Mouse (Mus musculus) kidney, adult 18-20 months (tissue): ENCODE results near the gene Rnase10.
A peak's percentile ranks its signal among the peaks of the same experiment; 100 is the strongest.
"Not testable (repeated sequence)": the region's sequence is repeated elsewhere in the genome, so short reads cannot be mapped to it uniquely, and the experiment has no call there.

Experiments used
- DNase-seq: peaks from one replicate; pipeline ENCODE4 v3.0.0; 2021

Gene Rnase10

DNA sequence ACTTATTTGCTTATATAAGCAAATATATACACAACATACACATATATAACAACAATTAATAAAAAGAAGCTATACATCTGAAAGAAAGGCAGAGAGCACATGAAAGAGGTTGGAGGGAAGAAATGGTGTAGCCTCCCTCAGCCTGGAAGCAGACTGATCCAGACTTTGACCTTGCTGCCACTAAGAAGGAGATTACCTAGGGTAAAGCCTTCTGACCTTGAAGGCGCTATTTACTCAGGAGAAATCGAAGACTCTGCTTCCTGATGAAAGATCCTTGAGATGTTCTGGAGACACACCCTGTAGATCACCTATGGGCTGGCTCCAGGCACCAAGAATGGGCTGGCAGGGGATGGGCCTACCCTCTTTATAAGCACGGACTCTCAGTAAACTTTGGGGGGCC lies 7.2 kb downstream of the Rnase10 start:
- DNase-seq = not testable (repeated sequence)

DNA sequence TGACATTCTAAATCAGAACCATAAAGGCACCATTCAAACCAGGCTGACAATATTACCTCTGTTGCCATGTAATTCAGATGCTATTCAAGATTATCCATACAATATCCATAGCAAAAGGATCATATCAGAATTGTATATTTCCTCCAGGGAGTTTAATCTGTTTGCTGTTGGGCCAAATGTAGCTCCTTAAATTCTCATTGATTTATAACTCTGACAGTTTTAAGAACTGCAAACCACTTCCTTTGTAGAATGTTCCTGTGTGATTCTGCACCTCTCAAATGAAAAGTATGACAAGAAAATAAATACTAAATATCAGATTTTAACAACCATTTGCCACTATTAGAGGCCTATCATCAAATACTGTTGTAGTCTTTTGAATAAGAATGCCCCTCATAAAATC lies 8.2 kb downstream of the Rnase10 start:
- no peak for DNase-seq

DNA sequence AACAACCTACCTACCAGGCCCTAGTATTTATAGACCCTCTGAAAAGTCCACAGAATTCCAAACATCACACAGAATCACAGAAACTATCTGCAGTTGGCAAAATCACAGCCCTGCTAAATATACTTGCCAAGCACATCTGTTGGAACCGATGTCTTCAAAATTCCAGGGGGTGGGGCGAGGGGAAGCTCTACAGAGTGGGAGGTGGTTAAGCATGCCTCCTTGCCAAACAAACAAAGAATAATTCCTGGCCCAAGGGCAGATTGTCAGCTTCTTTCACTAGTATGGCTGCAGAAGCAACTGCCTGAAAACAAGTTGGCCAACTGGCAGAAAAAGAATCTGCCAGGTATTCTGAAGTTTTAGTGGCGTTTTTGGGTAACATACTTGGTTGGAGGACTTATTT lies 9.7 kb downstream of the Rnase10 start:
- no peak for DNase-seq

GRCm38 (mm10) chr14:51023457-51023856 lies 15.9 kb downstream of the Rnase10 start:
- no peak for DNase-seq

- no peak for DNase-seq
Measured at GRCm38 (mm10) chr14:51024820-51025219, 17.3 kb downstream of the Rnase10 start.

GRCm38 (mm10) chr14:51026391-51027133 lies 19.0 kb downstream of the Rnase10 start:
- peak; percentile 70 for DNase-seq

DNA sequence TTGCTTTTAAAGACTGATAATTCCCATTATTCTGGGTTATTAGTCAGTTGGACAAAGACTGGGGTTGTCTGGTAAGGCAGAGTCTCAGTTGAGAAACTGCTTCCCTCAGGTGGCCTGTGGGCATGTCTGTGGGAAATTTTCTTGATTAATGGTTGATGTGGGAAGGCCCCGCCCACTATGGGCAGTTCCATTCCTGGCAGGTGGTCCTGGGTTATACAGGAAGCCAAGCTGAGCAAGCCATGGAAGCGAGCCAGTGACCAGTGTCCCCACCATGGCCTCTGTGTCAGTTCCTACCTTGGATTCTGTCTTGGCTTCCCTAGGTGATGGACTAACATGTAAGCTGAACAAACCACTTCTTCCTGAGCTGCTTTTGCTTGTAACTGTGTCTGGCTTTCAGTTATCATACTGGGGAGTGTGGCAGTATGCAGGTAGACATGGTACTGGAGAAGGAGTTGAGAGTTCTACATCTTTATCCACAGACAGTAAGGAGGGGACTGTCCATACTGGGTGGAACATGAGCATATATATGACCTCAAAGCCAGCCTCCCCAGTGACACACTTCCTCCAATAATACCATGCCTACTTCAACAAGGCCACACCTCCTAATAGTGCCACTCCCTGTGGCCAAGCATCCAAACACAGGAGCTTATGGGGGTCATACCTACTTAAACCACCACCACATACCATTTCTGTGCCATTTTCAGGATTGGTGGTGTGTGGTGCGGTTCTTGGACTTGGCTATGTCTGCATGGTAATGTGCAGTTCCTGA lies 20.0 kb downstream of the Rnase10 start:
- DNase-seq = no peak

GRCm38 (mm10) chr14:51035206-51035605 lies 27.7 kb downstream of the Rnase10 start:
- DNase-seq = no peak

DNA sequence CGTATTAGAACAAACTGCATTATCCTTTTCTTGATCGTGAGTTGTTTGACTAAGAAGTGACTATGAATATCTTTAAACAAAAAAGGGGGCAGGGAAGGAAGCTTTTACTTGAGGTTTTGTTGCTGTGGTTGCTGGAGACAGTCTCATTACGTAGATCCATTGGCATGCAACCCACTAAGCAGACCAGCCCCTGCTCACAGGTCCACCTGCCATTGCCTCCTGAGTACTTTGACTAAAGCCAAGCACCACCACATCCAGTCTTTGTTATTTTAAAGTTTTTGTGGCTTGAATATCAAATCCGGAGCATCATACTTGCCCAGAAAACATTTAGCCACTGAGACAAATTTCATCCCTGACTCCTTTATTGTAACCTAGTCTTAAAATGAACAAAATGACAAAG lies 28.7 kb downstream of the Rnase10 start:
- no peak for DNase-seq

DNA sequence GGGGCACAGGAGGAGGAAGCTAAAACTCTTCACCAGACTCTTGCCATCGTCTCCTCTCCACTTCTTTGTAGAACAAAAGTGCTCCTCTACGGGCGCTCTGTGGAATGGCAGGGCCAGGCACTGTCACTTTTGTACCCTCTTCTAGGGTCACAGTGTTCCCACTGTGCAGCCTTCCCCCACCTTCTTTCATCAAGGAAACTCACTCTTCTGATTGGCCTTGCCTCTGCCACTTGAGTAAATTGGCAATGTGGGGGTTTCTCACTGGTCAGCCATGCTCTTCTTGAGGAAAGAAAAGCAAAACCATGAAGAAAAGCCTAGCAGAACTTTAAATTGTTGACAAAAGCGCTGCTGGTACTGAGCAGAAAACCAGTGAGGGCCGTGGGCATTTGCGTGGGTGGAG lies 34.2 kb downstream of the Rnase10 start, which contains the start of gene Rnase9:
TSS of gene Rnase9 (minus strand) at position 101 of the 400 bp plus-strand sequence.
- DNase-seq = no peak

GRCm38 (mm10) chr14:51047846-51048245 lies 40.3 kb downstream of the Rnase10 start:
- no peak for DNase-seq

DNA sequence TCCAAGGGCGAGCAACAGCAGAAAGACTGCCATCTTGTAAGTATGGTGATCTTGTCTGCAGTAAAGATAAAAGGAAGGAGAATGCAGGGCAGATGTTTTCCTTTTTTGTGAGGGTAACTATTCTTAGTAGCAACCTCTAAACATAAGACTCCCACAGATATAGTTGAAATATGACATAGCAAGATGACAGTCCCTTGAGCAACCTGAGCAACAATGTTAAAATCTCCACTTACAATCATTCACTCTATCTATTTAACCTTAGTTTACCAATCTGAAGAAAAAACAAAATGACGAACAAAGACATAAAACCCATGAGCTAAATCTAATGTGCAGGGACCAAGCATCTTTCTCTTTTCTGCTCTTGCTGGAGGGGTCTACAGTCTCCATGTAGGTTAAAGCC lies 42.5 kb downstream of the Rnase10 start, which contains the start of gene Rnase11:
TSS of gene Rnase11 (minus strand) at position 101 of the 400 bp plus-strand sequence.
- DNase-seq = no peak

DNA sequence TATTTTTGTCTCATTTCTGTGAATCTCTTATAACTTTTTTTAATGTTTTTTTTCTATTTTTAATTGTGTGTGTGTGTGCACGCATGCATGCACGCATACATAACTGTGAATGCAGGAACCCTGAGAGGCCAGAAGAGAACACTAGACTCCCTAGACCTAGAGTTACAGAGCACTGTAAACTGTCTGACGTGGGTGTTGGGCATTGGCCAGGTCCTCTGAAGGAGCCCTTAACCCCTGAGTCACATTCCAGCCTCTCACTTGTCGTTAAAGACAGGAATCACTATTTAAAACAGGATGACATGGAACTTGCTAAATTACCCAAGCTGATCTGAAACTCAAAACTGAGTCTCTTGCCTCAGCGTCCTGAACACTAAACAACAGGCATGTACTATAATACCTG lies 44.4 kb downstream of the Rnase10 start:
- DNase-seq = no peak

- DNase-seq = no peak
Measured at GRCm38 (mm10) chr14:51053176-51053575, 45.6 kb downstream of the Rnase10 start.

DNA sequence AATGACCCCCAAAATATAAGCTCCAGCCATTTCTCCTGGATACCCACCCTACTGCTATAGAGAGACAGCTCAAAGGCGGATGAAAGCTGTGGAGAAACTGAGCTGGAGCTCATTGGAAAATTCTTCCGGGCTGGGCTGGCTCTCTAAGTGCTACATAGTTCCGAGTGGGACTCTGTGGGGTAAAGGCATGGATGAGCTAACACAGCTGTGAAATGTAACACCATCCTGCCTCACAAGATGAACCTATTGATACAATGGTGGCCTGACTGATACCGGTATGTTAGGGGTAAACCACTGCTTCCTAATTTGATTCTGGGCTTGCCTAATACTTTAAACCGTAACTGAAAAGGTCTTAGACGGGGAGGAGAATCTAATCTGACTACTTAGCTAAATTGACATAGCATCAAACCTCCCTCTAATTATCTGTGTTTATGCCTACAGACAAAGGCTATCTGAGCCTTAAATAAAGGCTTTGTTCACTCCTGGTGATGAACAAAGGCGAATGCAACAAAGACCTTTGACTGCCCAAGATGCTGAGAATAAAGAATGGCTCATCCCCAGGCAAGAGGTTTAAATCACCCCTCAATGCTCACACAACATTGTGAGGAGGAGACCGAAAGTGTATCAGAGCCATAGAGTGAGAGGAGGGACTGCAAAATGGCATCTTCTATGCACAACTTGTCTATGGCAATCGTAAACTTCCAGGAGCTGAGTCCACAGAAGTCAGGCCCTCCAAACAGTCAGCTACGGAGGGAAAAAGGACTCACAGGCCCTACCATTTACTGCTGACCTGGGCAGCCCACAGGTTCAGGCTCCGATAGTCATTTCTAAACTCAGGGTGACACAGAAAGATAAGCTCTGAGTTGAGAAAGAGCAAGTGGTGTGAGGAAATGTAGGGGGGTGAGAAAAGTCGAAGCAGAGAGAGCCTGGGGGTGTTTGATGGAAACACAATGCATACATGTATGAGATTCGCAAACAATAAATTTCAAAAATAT lies 47.0 kb downstream of the Rnase10 start:
- no peak for DNase-seq

DNA sequence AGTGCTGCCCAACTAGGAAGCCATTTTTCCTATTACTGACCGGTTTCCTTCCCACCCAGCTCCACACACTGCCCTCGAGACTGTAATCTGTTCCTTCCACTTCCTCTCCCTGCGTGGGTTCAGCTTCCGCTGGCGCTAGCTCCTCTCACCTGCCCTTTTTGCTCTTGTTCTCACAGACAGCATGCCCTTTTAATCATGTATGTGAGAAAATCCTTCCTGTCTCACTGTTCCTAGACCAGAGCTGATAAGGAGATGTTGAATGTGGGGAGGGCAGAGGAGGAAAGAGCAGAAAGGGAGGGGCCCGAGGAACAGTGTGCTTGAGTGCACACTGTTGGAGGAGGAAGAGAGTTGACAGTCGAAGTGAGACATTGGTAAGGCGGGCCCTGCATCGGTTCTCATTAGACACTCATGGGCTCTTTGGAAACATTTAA lies 49.9 kb downstream of the Rnase10 start, which contains the start of gene Rnase12:
TSS of gene Rnase12 (minus strand) at position 261 of the 431 bp plus-strand sequence.
- no peak for DNase-seq
